Mouse (Mus musculus) lung, postnatal 4 days (tissue): ENCODE results near the gene Unc13d.
"Not testable (repeated sequence)": the region's sequence is repeated elsewhere in the genome, so short reads cannot be mapped to it uniquely, and the experiment has no call there.

Source experiments
- DNase-seq, 2 experiments: peaks; one replicate each; pipeline ENCODE4 v3.0.0; 2021

Unc13d gene

GRCm38 (mm10) chr11:116077446-116078204 is at the start of gene Unc13d:
Gene Unc13d (minus strand): TSS chr11:116077961.
- DNase-seq = peak; percentile 83

- DNase-seq = no peak
Measured at GRCm38 (mm10) chr11:116126261-116126660, 48.5 kb upstream of the Unc13d start.

- not testable (repeated sequence) for DNase-seq
Measured at GRCm38 (mm10) chr11:116121731-116122245, 44.0 kb upstream of the Unc13d start.

- DNase-seq = no peak
Measured at GRCm38 (mm10) chr11:116117819-116118218, 40.1 kb upstream of the Unc13d start.

GRCm38 (mm10) chr11:116117241-116117640 is 39.5 kb upstream of the Unc13d start:
- DNase-seq = peak in 1 of 2 experiments; percentile 25

- DNase-seq = peak in 1 of 2 experiments; percentile 24
Measured at GRCm38 (mm10) chr11:116111611-116112203, 33.9 kb upstream of the Unc13d start.

- no peak for DNase-seq
Measured at GRCm38 (mm10) chr11:116111067-116111466, 33.3 kb upstream of the Unc13d start.

GRCm38 (mm10) chr11:116110540-116110939 is 32.8 kb upstream of the Unc13d start:
- peak; percentile 55 to 60 for DNase-seq

- peak; percentile 83 to 90 for DNase-seq
Measured at GRCm38 (mm10) chr11:116110131-116110530, 32.4 kb upstream of the Unc13d start.

GRCm38 (mm10) chr11:116109441-116110081 is 31.8 kb upstream of the Unc13d start:
- peak; percentile 55 to 67 for DNase-seq

- peak; percentile 64 to 67 for DNase-seq
Measured at GRCm38 (mm10) chr11:116108464-116109137, 30.8 kb upstream of the Unc13d start.

- no peak for DNase-seq
Measured at GRCm38 (mm10) chr11:116107777-116108285, 30.1 kb upstream of the Unc13d start.

- no peak for DNase-seq
Measured at GRCm38 (mm10) chr11:116106963-116107776, 29.4 kb upstream of the Unc13d start.

- peak in 1 of 2 experiments; percentile 42 for DNase-seq
Measured at GRCm38 (mm10) chr11:116106154-116106962, 28.6 kb upstream of the Unc13d start.

GRCm38 (mm10) chr11:116105065-116105464 is 27.3 kb upstream of the Unc13d start:
- DNase-seq = no peak

GRCm38 (mm10) chr11:116104006-116104646 is 26.4 kb upstream of the Unc13d start:
- DNase-seq = peak; percentile 64 to 80

GRCm38 (mm10) chr11:116103572-116103971 is 25.8 kb upstream of the Unc13d start:
- DNase-seq = peak in 1 of 2 experiments; percentile 23

- DNase-seq = no peak
Measured at GRCm38 (mm10) chr11:116102472-116102871, 24.7 kb upstream of the Unc13d start.

GRCm38 (mm10) chr11:116101931-116102381 is 24.2 kb upstream of the Unc13d start:
- DNase-seq = peak; percentile 60 to 80

GRCm38 (mm10) chr11:116100839-116101238 is 23.1 kb upstream of the Unc13d start:
- no peak for DNase-seq
